Mouse (Mus musculus) liver, adult (tissue): ENCODE results near the gene Adamts17.

ENCODE experiments used
- GATA4 ChIP-seq: IDR thresholded peaks from 2 replicates; pipeline ENCODE4 v1.6.1; 2014; ENCODE audit warnings: mild to moderate bottlenecking, low read length; ENCODE audit not compliant: insufficient replicate concordance

Adamts17 gene

DNA sequence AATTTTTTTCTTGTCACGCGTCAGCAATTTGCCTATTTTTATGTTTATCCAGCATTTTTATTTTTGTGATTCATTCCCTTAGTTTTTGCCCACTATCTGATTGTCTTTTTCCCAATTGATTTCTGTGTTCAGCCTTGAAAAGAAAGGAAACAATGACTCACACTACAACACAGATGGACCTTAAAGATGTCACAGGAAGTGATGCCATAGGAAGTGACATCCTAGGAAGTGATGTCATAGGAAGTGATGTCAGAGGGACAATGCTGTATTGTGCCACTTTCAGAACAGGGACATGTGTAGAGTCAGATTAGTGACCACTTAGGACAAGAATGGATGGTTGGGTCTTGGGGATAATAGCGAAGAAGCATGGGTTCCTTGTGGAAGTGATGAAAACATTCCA is 274.5 kb downstream of the Adamts17 start:
- TF ChIP-seq GATA4: no peak

DNA sequence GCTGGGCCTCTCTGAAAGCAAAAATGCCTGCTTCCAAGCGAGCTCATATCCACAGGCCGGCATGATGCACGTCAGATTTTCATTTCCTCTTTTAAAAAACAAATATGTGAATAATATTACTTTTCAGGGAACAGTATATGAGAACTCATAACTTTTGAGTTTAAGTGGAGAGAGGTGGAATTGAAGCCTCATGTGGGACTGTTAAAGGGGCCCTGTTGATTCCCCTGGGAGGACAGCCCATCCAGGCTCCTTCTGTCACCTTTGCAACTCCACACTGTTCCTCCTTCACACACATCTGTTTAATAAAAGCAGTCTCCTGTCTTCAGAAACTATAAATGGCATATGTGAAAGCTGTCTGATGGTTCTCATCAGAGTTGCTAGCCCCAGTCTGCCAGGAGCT is 275.5 kb downstream of the Adamts17 start:
- TF ChIP-seq GATA4: no peak

DNA sequence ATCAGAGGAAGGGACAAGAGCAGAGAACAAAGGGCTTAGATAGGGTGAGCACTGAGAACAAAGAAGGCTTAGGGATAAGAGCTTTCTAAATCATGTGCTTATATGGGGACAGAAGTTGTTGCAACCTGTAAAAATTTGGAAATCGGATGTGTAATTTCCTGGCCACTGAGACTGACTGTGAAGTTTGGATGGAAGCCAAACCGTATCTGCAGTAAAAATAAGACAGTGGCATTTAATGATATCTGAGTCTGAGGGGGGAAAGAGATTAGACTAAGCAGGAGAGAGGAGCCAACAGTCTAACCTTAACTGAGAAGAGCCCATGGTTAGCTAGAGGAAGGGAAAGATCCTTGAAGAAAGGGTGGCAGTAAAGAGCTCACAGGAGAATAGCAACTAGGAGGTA is 295.6 kb downstream of the Adamts17 start:
- TF ChIP-seq GATA4: no peak

DNA sequence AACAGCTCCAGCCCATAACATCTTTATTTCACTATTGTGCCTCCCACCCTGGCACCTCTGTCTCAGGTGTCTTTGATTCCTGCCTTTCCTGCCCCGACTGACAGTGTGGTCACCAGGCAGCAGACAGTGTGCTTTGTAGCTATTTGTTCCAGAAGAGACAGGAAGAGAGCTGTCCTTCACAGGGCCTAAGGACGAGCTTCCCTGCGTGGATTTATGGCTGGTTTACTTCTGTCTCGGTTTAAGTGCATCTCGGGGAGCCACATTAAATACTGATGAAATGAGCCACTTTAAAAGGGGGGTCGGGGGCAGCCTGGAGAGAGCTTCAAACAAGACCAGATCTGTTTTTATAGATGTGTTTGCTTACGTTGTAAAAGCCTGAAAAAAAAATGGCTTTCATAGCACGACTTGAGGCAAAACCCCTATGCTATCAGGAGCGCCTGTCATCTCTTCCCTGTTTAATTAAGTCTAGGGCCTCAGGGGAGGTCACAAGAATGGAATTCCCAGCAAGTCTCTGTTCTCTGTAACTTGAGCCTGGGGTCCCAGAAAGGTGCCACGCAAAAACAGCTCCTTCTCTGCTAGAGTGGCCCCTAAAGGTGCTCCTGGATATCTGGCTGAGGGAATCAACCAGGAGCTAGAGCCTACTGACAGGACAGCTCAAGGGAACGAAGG is 302.9 kb downstream of the Adamts17 start:
- no peak for TF ChIP-seq GATA4

DNA sequence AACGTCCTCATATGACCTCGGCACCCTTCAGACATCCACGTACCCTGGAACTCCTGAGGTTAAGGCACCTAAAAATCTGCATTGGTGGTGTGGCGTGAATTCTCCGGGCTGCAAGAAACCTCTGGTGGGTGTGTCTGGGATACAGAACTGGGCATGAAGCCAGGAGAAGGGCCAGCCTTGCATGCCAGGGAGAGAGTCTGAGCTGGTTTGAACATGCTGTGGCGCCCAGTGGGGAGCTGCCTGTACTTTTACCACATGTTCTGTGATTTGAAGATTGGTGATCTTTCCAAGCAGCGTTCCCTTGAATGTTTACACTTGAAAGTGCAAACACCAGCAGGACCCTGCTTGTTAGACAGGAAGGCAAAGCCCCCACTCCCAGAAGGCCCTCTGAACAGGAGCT is 306.2 kb downstream of the Adamts17 start:
- no peak for TF ChIP-seq GATA4

DNA sequence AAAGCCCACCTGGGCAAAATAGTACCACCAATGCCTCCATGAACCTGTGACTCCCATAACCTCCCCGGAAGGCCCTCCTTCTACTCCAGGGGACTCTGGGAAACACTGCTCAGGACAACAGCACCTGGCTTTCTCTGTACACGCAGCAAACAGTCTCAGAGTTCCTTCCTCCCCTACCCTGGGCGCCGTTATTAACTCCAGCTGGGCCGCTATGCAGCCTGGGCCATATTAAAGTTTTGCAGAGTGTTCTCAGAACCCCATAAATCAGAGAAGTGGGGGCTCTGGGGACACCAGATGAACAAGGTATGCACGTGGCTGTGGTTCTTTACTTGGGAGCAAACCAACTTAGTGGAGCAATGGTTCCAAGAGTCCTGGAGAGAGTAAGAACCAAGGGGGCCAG is 306.6 kb downstream of the Adamts17 start:
- TF ChIP-seq GATA4: no peak

DNA sequence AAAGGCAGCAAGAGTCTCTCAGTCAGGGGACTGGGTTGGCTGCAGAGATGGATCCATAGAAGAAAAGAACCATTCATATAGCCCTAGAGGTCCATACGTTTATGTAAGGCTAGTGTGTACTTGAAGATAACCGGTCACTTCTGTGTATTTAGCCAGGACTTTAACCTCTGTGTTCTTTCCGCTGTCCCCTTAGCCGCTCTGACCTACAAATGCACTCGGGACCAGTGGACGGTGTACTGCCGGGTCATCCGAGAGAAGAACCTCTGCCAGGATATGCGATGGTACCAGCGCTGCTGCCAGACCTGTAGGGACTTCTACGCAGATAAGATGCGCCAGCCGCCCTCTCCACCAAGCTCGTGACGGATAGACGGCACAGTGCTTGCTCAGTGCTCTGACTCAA is 310.2 kb downstream of the Adamts17 start:
- TF ChIP-seq GATA4: no peak

DNA sequence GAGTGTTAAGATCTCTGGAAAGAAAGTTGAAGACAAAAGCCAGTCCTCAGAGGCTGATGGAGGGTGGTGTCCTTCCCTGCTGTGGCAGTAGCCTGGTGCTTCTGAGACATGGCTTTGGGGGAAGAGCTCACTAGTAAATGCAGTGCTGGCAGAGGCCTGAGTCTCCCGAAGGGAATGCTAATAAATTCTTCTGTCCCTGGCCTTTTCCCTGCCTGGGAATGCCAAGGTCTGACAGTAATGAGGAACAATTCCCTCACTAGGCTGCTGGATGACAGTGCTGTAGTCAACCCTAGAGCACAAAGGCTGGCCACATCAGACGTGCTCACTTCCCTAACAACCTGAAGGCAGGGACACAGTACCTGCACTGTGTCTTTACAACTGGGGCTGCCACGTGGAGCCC is 313.1 kb downstream of the Adamts17 start:
- TF ChIP-seq GATA4: no peak

DNA sequence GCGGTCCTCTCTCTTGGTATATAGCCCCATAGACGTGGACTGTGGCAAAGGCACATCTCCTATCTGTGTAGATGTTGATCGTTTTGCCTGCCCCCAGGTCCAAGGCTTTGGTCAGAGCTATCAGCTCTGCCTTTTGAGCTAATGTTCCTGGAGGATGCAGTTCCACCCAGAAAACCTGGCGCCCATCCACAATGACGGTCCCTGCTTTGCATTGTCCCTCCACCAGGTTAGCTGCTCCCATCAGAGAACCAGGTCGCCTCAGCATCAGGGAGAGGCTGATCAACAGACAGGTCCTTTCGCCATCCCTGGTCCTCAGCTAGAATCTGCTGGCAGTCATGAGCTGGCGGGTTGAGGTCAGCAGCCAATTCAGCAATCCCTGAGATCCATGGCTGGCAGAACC is 322.6 kb downstream of the Adamts17 start:
- no peak for TF ChIP-seq GATA4

DNA sequence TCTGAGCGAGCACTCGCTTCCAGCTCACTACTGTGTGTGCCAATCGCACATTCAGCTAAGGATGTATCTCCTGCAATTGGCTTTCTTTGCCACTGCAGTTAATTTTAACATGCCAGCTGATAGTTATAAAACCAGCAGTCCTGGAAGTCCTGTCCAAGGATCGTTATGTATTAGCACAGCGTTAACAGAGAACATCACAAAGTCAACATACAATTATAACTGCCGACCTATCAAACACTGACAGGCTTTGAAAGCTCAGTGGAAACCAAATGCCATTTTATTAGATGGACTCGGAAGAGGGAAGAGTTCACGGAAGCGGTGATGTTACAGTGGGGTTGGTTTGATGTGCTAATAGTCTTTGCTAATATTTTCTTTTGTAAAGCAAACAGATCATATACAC is 328.8 kb downstream of the Adamts17 start:
- no peak for TF ChIP-seq GATA4

DNA sequence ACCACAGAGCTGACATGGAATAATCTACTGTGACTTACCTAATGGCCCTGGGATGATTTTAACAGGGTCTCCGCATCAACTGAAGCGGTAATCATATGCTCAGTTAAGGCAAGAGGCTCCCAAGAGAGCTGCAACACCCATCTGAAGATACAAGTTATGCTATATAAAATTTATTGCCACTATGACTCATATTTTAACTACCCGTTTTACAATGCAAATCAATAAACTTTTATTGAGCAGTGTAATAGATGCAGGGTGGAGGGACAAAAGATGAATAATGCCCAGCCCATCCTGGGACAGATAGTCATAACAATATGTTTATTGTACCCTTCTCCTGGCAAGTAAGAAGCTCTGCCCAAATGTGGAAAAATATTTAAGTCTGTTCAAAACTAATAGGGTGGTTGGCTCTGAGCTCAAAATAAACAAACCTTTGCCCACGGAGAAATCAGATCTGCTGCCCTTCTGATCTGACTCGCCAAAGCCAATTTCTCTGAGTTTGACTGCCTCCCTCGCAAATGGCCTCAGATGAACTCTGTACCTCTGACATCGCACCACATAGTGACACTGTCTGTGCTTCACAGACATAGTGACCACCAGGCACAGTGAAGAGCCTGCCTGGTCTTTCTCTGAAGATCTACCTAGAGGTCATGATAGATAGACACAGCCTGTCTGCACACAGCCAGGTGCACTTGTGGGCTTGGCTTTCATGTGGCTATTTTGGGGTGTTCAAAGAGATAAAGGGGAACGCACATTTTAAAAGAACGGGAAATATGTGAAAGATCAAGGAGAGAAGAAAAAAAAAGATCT is 329.4 kb downstream of the Adamts17 start:
- TF ChIP-seq GATA4: peak; percentile 34; the same call in 1 of the 2 replicates

DNA sequence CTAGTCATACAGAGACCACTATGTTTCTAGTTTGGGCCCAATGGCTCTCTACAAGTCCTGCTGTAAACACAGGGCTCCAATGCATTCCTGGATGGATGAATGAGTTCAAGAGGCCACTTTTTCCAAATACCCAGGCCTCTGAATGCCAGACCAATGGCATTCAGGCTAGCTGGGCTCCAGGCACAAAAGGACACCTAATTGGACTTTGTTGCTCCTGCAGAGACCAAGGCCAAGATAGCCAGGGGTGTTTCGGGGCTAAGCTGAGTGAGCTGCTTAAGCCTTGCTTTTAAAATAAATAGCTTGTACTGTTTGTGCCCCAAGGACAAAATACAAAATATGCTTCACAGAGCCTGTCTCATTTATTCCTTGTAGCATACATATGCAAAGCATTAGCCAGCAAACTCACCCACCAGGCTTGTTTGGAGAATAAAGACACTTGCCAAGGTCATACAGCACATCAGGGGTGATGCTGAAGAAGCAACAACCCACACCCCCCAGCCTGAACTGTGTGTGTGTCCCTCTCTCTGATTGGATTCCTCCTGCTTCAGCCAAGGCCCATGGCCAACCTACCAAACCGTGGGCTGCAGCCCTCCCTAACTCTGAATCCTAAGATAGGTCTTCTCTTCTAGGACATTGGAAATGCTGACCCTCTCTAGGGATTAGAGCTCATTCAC is 334.1 kb downstream of the Adamts17 start:
- no peak for TF ChIP-seq GATA4

DNA sequence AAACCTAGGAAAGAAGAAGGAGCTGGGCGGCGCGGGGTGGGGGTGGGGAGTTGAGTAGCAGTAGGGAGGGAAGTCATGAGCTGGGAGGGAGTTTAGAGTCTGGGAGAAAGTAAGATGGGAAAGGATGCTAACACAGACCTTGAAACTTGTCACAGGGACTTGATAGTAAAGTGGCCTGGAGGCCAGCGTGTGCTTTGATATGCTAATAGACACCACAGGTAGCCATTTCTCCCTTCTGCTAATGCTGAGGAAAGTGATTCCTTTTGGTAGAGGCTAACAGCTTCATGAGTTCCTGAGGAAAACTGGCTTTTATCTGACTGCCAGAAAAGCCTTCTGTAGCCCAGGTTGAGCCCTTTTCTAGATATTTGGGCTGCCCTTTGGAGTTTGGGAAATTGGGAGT is 344.3 kb downstream of the Adamts17 start:
- TF ChIP-seq GATA4: no peak

DNA sequence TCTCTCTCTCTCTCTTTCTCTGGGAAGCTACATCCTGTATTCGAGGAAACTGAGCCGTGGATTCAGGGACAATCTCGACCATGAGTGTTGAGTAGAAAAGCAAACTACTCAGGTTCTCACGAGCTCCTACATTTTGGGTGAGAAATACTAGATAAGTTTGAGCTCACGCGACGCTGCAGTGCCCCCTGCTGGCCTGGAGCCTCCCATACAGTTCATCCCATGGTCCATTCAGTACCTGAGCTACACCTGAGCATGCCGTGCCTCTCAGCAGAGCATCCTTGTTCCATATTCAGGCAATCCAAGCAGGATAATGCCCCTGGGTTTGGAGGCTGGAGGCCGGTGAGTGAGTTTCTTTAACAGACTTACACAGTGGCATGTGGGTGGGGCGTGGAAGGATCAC is 359.9 kb downstream of the Adamts17 start:
- 0 out of 2 replicates have a peak, but pooled peaks have one; percentile 12 for TF ChIP-seq GATA4
